Mouse (Mus musculus) olfactory bulb, adult 2 months (tissue): ENCODE data around the gene Ddx3x. TPM values are rescaled to one million over a fixed set of nuclear protein-coding genes. Genes with fewer than 3 reads are reported as not detected.
A peak's percentile ranks its signal among the peaks of the same experiment; 100 is the strongest.

Source experiments
- H3K27ac ChIP-seq: fragments of 200-500 bp; 2 replicates; pipeline ENCODE4 v1.5.1; 2012; ENCODE audit warnings: low read depth, low read length; ENCODE audit not compliant: insufficient read depth
- H3K4me1 ChIP-seq: fragments of 200-500 bp; 2 replicates; pipeline ENCODE4 v1.6.1; 2012; ENCODE audit warnings: low read length; ENCODE audit not compliant: control insufficient read depth, insufficient read depth
- H3K4me3 ChIP-seq: fragments of 200-500 bp; 2 replicates; pipeline ENCODE4 v1.5.1; 2012; ENCODE audit warnings: mild to moderate bottlenecking, low read depth, low read length, moderate library complexity; ENCODE audit not compliant: insufficient read depth
- CTCF ChIP-seq: fragments of 200-500 bp; IDR thresholded peaks from 2 replicates; pipeline ENCODE4 v1.5.1; 2012; ENCODE audit warnings: low read depth, mild to moderate bottlenecking, low read length, moderate library complexity; ENCODE audit not compliant: insufficient read depth
- POLR2A ChIP-seq: fragments of 200-500 bp; IDR thresholded peaks from 2 replicates; pipeline ENCODE4 v1.6.1; 2012; ENCODE audit warnings: mild to moderate bottlenecking, low read depth, low read length, moderate library complexity; ENCODE audit not compliant: insufficient read depth
- WGBS: fragments of 180-500 bp; shearing (Covaris S2); methylation state at CpG from one replicate; pipeline ENCODE4 v1.1.7; 2018; 5-methylcytosine and 5-hydroxymethylcytosine counted together
- polyA plus RNA-seq: library from polyadenylated mRNA; stranded (reverse); fragments of >200 nt; gene quantifications from 2 replicates; pipeline ENCODE4 v1.2.4, GENCODE M21; 2012; ENCODE audit warnings: low replicate concordance; ENCODE audit not compliant: missing spikeins, insufficient read depth, insufficient read length

Ddx3x gene
- polyA plus RNA-seq, 1 experiment: 230 TPM

GRCm38 (mm10) chrX:13241426-13242319, 39.1 kb upstream of the Ddx3x start:
- H3K4me3 ChIP-seq: peak overlapping the region; percentile 41

GRCm38 (mm10) chrX:13242320-13243096, 38.3 kb upstream of the Ddx3x start:
- WGBS: 6% methylated on average over 24 of the region's 24 CpGs
- TF ChIP-seq POLR2A (no peak), CTCF (no peak)
- peak overlapping the region; percentile 95 for H3K27ac ChIP-seq
- H3K4me1 ChIP-seq: peaks cover 12% of the 10 kb centered on the region
- peak overlapping the region; percentile 41 for H3K4me3 ChIP-seq

More at GRCm38 (mm10) chrX:13241426-13242319, 39.1 kb upstream of the Ddx3x start:
- Histone ChIP-seq H3K27ac (peak overlapping the region; percentile 95), H3K4me1 (peaks cover 12% of the 10 kb centered on the region)
- no peak for TF ChIP-seq CTCF
- no peak for TF ChIP-seq POLR2A
- 9% methylated on average over 21 of the region's 21 CpGs for WGBS

- TF ChIP-seq CTCF: no peak
- TF ChIP-seq POLR2A: no peak
- peak overlapping the region; percentile 17 for H3K4me3 ChIP-seq
- peaks cover 12% of the 10 kb centered on the region for H3K4me1 ChIP-seq
- 19% methylated on average over 15 of the region's 15 CpGs for WGBS
- peak overlapping the region; percentile 95 for H3K27ac ChIP-seq
Measured at GRCm38 (mm10) chrX:13243133-13244123, 37.3 kb upstream of the Ddx3x start.

- Histone ChIP-seq H3K4me1 (peaks cover 12% of the 10 kb centered on the region), H3K27ac (no peak overlapping the region), H3K4me3 (no peak overlapping the region)
- TF ChIP-seq CTCF: no peak
- TF ChIP-seq POLR2A: no peak
Measured at GRCm38 (mm10) chrX:13244588-13244987, 36.2 kb upstream of the Ddx3x start.

- WGBS: 75% methylated on average over 3 of the region's 3 CpGs
- no peak overlapping the region for H3K4me3 ChIP-seq
- H3K4me1 ChIP-seq: peaks cover 12% of the 10 kb centered on the region
- H3K27ac ChIP-seq: no peak overlapping the region
- TF ChIP-seq CTCF (no peak), POLR2A (no peak)
Measured at GRCm38 (mm10) chrX:13245027-13245426, 35.7 kb upstream of the Ddx3x start.

- H3K4me1 ChIP-seq: no peaks in the 10 kb centered on the region
- H3K27ac ChIP-seq: no peak overlapping the region
- TF ChIP-seq POLR2A (no peak), CTCF (no peak)
- WGBS: 74% methylated on average over 4 of the region's 4 CpGs
- H3K4me3 ChIP-seq: no peak overlapping the region
Measured at GRCm38 (mm10) chrX:13251683-13252082, 29.1 kb upstream of the Ddx3x start.

- 92% methylated on average over 3 of the region's 3 CpGs for WGBS
- no peak overlapping the region for H3K27ac ChIP-seq
- no peak for TF ChIP-seq CTCF
- no peak for TF ChIP-seq POLR2A
- H3K4me3 ChIP-seq: no peak overlapping the region
- no peaks in the 10 kb centered on the region for H3K4me1 ChIP-seq
Measured at GRCm38 (mm10) chrX:13254273-13254672, 26.5 kb upstream of the Ddx3x start.

- WGBS: 55% methylated on average over 3 of the region's 3 CpGs
- no peak overlapping the region for H3K27ac ChIP-seq
- H3K4me3 ChIP-seq: no peak overlapping the region
- no peak for TF ChIP-seq POLR2A
- no peak for TF ChIP-seq CTCF
- H3K4me1 ChIP-seq: no peaks in the 10 kb centered on the region
Measured at GRCm38 (mm10) chrX:13263356-13263755, 17.4 kb upstream of the Ddx3x start.
